Mouse (Mus musculus): Measurements from ENCODE around the gene Ikzf2. TPM values are rescaled to one million over a fixed set of nuclear protein-coding genes. Genes with fewer than 3 reads are reported as not detected.

The Ikzf2 gene
- polyA plus RNA-seq, 1 experiment: 12.9 TPM

DNA sequence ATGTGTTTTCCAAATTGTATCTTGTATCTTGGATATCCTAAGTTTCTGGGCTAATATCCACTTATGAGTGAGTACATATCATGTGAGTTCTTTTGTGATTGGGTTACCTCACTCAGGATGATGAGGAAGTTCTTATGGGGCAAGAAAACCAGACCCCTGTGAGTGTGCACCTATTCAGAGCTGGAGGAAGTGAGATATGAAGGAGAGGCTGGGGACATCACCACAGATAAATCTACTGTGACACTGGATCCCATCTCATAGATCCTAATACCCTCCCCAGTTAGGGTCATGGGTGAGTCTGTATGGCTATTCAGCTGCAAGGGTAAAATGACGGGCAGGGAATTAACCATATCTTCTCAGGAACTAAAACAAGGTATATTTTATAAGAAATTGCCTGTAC is 80.2 kb downstream of the Ikzf2 start:
- Histone ChIP-seq H3K27ac (ENCODE audit: insufficient read depth, low read length) (no peak overlapping the region), H3K27me3 (ENCODE audit: control insufficient read depth, insufficient read depth, low read length, poor library complexity, severe bottlenecking) (no peaks in the 10 kb centered on the region), H3K36me3 (ENCODE audit: control insufficient read depth, insufficient read depth, low read length, poor library complexity, severe bottlenecking) (no peaks in the 10 kb centered on the region), H3K4me3 (ENCODE audit: low read depth, low read length) (no peak overlapping the region), H3K9me3 (replicated peaks; ENCODE audit: control insufficient read depth, insufficient read depth, low read length, poor library complexity, severe bottlenecking) (no peaks in the 10 kb centered on the region), H3K9ac (ENCODE audit: low read depth, poor library complexity, severe bottlenecking) (no peak overlapping the region), H3K4me1 (ENCODE audit: control insufficient read depth, insufficient read depth, low read length) (no peaks in the 10 kb centered on the region)
- TF ChIP-seq EP300 (IDR thresholded peaks at IDR 0.05; ENCODE audit: insufficient read depth, low read depth, low read length): no peak
- TF ChIP-seq CTCF (IDR thresholded peaks at IDR 0.05; ENCODE audit: low read depth, low read length): no peak
- no peak for TF ChIP-seq POLR2A (IDR thresholded peaks at IDR 0.05; ENCODE audit: insufficient read depth, low read length)

DNA sequence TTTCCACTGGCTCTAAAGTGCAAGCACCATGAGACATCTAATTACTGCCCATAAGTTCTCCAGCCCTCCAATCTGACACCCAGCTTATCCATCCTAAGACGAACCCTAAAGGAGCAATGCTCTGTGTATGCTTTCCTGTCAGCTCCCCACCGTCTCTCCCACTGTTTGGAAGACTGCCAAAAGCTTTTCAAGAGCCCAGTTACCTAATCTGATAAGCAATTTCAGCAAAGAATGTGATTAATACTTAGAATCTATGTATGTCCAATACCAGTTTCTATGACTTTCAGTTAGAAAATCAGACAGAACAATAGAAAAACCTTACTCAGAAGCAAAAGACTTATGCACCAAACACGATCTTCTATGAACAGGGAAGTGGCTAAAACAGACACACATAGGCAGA is 82.8 kb downstream of the Ikzf2 start:
- H3K27me3 ChIP-seq (ENCODE audit: control insufficient read depth, insufficient read depth, low read length, poor library complexity, severe bottlenecking): no peaks in the 10 kb centered on the region
- no peaks in the 10 kb centered on the region for H3K9me3 ChIP-seq (replicated peaks; ENCODE audit: control insufficient read depth, insufficient read depth, low read length, poor library complexity, severe bottlenecking)
- H3K27ac ChIP-seq (ENCODE audit: insufficient read depth, low read length): no peak overlapping the region
- no peak overlapping the region for H3K4me3 ChIP-seq (ENCODE audit: low read depth, low read length)
- TF ChIP-seq CTCF (IDR thresholded peaks at IDR 0.05; ENCODE audit: low read depth, low read length) (no peak), POLR2A (IDR thresholded peaks at IDR 0.05; ENCODE audit: insufficient read depth, low read length) (no peak), EP300 (IDR thresholded peaks at IDR 0.05; ENCODE audit: insufficient read depth, low read depth, low read length) (no peak)
- no peaks in the 10 kb centered on the region for H3K4me1 ChIP-seq (ENCODE audit: control insufficient read depth, insufficient read depth, low read length)
- H3K36me3 ChIP-seq (ENCODE audit: control insufficient read depth, insufficient read depth, low read length, poor library complexity, severe bottlenecking): no peaks in the 10 kb centered on the region
- H3K9ac ChIP-seq (ENCODE audit: low read depth, poor library complexity, severe bottlenecking): no peak overlapping the region

DNA sequence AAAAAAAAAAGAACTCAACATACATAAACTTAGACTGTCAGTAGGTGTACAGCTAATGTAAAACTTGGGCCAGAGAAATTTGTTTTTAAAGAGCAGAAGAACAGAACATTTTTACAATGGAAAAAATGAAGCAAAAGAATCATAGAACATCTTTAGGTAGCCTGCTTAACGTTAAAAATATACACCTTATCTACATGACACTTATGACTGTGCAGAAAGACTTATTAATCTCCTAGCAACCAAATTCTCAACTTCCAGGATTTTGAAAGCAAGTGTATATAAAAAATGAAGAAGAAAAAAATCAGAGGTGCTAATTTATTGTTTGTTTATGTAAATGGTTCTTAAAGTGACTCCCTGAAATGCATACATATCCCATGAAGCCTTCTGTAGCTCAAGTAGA is 86.1 kb downstream of the Ikzf2 start:
- no peak overlapping the region for H3K27ac ChIP-seq (ENCODE audit: insufficient read depth, low read length)
- no peaks in the 10 kb centered on the region for H3K9me3 ChIP-seq (replicated peaks; ENCODE audit: control insufficient read depth, insufficient read depth, low read length, poor library complexity, severe bottlenecking)
- no peaks in the 10 kb centered on the region for H3K36me3 ChIP-seq (ENCODE audit: control insufficient read depth, insufficient read depth, low read length, poor library complexity, severe bottlenecking)
- H3K4me1 ChIP-seq (ENCODE audit: control insufficient read depth, insufficient read depth, low read length): no peaks in the 10 kb centered on the region
- H3K9ac ChIP-seq (ENCODE audit: low read depth, poor library complexity, severe bottlenecking): no peak overlapping the region
- H3K27me3 ChIP-seq (ENCODE audit: control insufficient read depth, insufficient read depth, low read length, poor library complexity, severe bottlenecking): no peaks in the 10 kb centered on the region
- no peak overlapping the region for H3K4me3 ChIP-seq (ENCODE audit: low read depth, low read length)
- TF ChIP-seq EP300 (IDR thresholded peaks at IDR 0.05; ENCODE audit: insufficient read depth, low read depth, low read length): no peak
- TF ChIP-seq POLR2A (IDR thresholded peaks at IDR 0.05; ENCODE audit: insufficient read depth, low read length): no peak
- TF ChIP-seq CTCF (IDR thresholded peaks at IDR 0.05; ENCODE audit: low read depth, low read length): no peak

DNA sequence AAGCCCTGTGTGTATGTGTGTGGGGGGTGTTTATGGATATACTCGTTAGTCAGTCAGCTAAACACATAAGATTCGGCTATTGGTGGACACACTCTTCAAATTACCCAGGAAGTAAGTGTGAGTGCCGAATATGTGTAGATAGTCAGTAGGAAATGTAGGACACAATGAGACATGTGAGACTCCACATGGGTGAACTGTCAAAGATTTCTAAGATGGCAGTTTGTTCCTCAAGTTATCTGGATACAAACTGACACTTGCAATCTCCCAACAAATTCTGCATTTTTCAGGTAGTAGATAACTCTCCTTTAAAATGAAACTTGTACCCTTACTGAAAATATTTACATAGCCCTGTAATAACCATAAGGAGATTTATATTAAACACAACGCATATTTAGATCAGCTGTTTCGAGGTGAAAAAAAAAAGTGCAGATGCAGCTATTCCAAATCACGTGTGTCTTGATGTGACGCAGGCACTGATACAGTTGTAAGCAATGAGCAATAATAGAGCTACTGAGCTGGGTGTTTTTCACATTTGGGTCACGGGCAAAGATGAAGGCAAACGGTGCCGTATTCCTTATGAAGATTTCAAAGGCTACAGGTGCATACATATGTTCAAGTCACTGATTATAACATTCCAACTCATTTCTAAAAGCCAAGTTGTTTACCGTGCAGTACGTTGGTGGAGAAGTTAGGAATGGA is 87.8 kb downstream of the Ikzf2 start:
- no peak overlapping the region for H3K4me3 ChIP-seq (ENCODE audit: low read depth, low read length)
- no peak overlapping the region for H3K9ac ChIP-seq (ENCODE audit: low read depth, poor library complexity, severe bottlenecking)
- H3K27me3 ChIP-seq (ENCODE audit: control insufficient read depth, insufficient read depth, low read length, poor library complexity, severe bottlenecking): no peaks in the 10 kb centered on the region
- TF ChIP-seq POLR2A (IDR thresholded peaks at IDR 0.05; ENCODE audit: insufficient read depth, low read length) (no peak), CTCF (IDR thresholded peaks at IDR 0.05; ENCODE audit: low read depth, low read length) (no peak), EP300 (IDR thresholded peaks at IDR 0.05; ENCODE audit: insufficient read depth, low read depth, low read length) (no peak)
- H3K36me3 ChIP-seq (ENCODE audit: control insufficient read depth, insufficient read depth, low read length, poor library complexity, severe bottlenecking): no peaks in the 10 kb centered on the region
- H3K4me1 ChIP-seq (ENCODE audit: control insufficient read depth, insufficient read depth, low read length): no peaks in the 10 kb centered on the region
- no peak overlapping the region for H3K27ac ChIP-seq (ENCODE audit: insufficient read depth, low read length)
- no peaks in the 10 kb centered on the region; the same call in 1 of the 2 replicates for H3K9me3 ChIP-seq (replicated peaks; ENCODE audit: control insufficient read depth, insufficient read depth, low read length, poor library complexity, severe bottlenecking)

DNA sequence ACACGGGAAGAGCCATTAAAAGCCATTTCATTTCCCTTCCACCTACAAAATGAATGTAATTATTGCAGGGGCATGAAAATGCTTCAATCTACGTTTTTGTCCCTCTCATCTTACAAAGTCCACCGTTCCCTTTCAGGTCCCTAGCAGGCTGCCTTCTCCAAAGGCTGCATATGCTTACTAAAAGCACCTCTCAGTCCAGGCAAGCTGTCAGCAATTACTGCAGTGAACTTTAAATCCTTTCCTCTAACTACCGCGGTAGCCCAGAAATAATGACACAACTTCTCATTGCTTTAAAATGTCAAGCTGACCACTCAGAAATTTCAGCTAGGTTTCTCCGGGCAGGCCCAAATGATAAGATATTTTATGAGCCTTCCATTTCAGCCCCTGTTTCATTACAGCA is 95.2 kb downstream of the Ikzf2 start:
- H3K4me3 ChIP-seq (ENCODE audit: low read depth, low read length): no peak overlapping the region
- H3K27me3 ChIP-seq (ENCODE audit: control insufficient read depth, insufficient read depth, low read length, poor library complexity, severe bottlenecking): no peaks in the 10 kb centered on the region
- no peak overlapping the region for H3K9ac ChIP-seq (ENCODE audit: low read depth, poor library complexity, severe bottlenecking)
- no peaks in the 10 kb centered on the region for H3K4me1 ChIP-seq (ENCODE audit: control insufficient read depth, insufficient read depth, low read length)
- H3K9me3 ChIP-seq (replicated peaks; ENCODE audit: control insufficient read depth, insufficient read depth, low read length, poor library complexity, severe bottlenecking): no peaks in the 10 kb centered on the region; the same call in 1 of the 2 replicates
- no peak overlapping the region for H3K27ac ChIP-seq (ENCODE audit: insufficient read depth, low read length)
- TF ChIP-seq CTCF (IDR thresholded peaks at IDR 0.05; ENCODE audit: low read depth, low read length) (no peak), POLR2A (IDR thresholded peaks at IDR 0.05; ENCODE audit: insufficient read depth, low read length) (no peak), EP300 (IDR thresholded peaks at IDR 0.05; ENCODE audit: insufficient read depth, low read depth, low read length) (no peak)
- H3K36me3 ChIP-seq (ENCODE audit: control insufficient read depth, insufficient read depth, low read length, poor library complexity, severe bottlenecking): no peaks in the 10 kb centered on the region

DNA sequence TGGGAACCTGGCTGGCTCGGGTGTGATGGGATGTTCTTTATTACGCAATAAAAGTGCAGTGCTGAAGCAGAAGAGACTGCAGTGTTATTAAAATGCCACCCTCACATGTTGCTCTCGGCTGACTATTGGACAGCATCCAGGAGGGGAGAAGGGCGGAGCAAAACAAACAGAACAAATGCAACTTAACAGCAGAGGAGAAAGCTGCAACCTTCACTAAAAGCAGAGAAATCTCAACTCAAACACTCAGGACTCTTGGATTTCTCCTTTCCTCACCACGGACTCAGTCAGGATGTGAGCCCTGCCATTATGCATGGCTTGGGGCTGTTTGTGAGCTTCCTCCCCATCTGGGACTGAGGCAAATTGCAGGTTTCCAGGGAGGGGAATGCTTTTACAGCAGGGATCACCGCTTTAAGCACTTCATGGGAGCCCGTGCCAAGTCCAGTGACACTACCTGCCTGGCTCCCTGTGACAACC is 95.7 kb downstream of the Ikzf2 start:
- no peaks in the 10 kb centered on the region for H3K4me1 ChIP-seq (ENCODE audit: control insufficient read depth, insufficient read depth, low read length)
- H3K9ac ChIP-seq (ENCODE audit: low read depth, poor library complexity, severe bottlenecking): no peak overlapping the region
- H3K9me3 ChIP-seq (replicated peaks; ENCODE audit: control insufficient read depth, insufficient read depth, low read length, poor library complexity, severe bottlenecking): no peaks in the 10 kb centered on the region; the same call in 1 of the 2 replicates
- no peaks in the 10 kb centered on the region for H3K36me3 ChIP-seq (ENCODE audit: control insufficient read depth, insufficient read depth, low read length, poor library complexity, severe bottlenecking)
- TF ChIP-seq EP300 (IDR thresholded peaks at IDR 0.05; ENCODE audit: insufficient read depth, low read depth, low read length): no peak
- TF ChIP-seq POLR2A (IDR thresholded peaks at IDR 0.05; ENCODE audit: insufficient read depth, low read length): no peak
- no peak for TF ChIP-seq CTCF (IDR thresholded peaks at IDR 0.05; ENCODE audit: low read depth, low read length)
- no peak overlapping the region for H3K4me3 ChIP-seq (ENCODE audit: low read depth, low read length)
- no peaks in the 10 kb centered on the region for H3K27me3 ChIP-seq (ENCODE audit: control insufficient read depth, insufficient read depth, low read length, poor library complexity, severe bottlenecking)
- no peak overlapping the region for H3K27ac ChIP-seq (ENCODE audit: insufficient read depth, low read length)

Measured in ES-Bruce4 (cell line).